Mouse (Mus musculus): ENCODE results near the gene Hoxa1. TPM values are rescaled to one million over a fixed set of nuclear protein-coding genes. Genes with fewer than 3 reads are reported as not detected.
A peak's percentile ranks its signal among the peaks of the same experiment; 100 is the strongest.

Hoxa1 gene
- polyA plus RNA-seq, 1 experiment from 2014 or later = 3.0 TPM

GRCm38 (mm10) chr6:52177806-52178205 lies 19.7 kb upstream of the Hoxa1 start:
- WGBS = 10% methylated on average over 9 of the region's 9 CpGs
- H3K4me2 ChIP-seq (replicated peaks; ENCODE audit: low read depth, low read length) = peak overlapping the region; percentile 61
- peak overlapping the region; percentile 98 for H3K27ac ChIP-seq (ENCODE audit: low read length)
- peaks cover 24% of the 10 kb centered on the region for H3K4me1 ChIP-seq (ENCODE audit: control insufficient read depth, insufficient read depth, low read length)
- no peaks in the 10 kb centered on the region for H3K27me3 ChIP-seq (ENCODE audit: control insufficient read depth, insufficient read depth, low read length)
- no peaks in the 10 kb centered on the region for H3K36me3 ChIP-seq (ENCODE audit: control insufficient read depth, insufficient read depth, low read length)
- peak overlapping the region; percentile 63 for H3K4me3 ChIP-seq (ENCODE audit: low read depth, low read length)
- peak overlapping the region; percentile 79 for H3K9ac ChIP-seq (replicated peaks; ENCODE audit: low read depth, low read length)
- ATAC-seq (ENCODE audit: insufficient number of reproducible peaks, insufficient read depth, low FRiP score, low read depth) = no peak
- no peaks in the 10 kb centered on the region for H3K9me3 ChIP-seq (ENCODE audit: control insufficient read depth, low read depth, low read length)

GRCm38 (mm10) chr6:52177061-52177735 lies 19.1 kb upstream of the Hoxa1 start, which contains the start of gene 5730596B20Rik:
Gene 5730596B20Rik, plus strand, starts transcription at chr6:52177498.
- no peak for ATAC-seq (ENCODE audit: insufficient number of reproducible peaks, insufficient read depth, low FRiP score, low read depth)

GRCm38 (mm10) chr6:52176391-52176790 lies 18.3 kb upstream of the Hoxa1 start:
- Histone ChIP-seq H3K9me3 (ENCODE audit: control insufficient read depth, low read depth, low read length) (no peaks in the 10 kb centered on the region), H3K4me3 (ENCODE audit: low read depth, low read length) (peak overlapping the region; percentile 63), H3K27ac (ENCODE audit: low read length) (peak overlapping the region; percentile 98), H3K4me2 (replicated peaks; ENCODE audit: low read depth, low read length) (peak overlapping the region; percentile 61), H3K4me1 (ENCODE audit: control insufficient read depth, insufficient read depth, low read length) (peaks cover 19% of the 10 kb centered on the region), H3K36me3 (ENCODE audit: control insufficient read depth, insufficient read depth, low read length) (no peaks in the 10 kb centered on the region), H3K9ac (replicated peaks; ENCODE audit: low read depth, low read length) (peak overlapping the region; percentile 79), H3K27me3 (ENCODE audit: control insufficient read depth, insufficient read depth, low read length) (no peaks in the 10 kb centered on the region)
- ATAC-seq (ENCODE audit: insufficient number of reproducible peaks, insufficient read depth, low FRiP score, low read depth) = no peak
- under 1% methylated on average over 6 of the region's 6 CpGs for WGBS

More at GRCm38 (mm10) chr6:52177061-52177735, 19.1 kb upstream of the Hoxa1 start, which contains the start of gene 5730596B20Rik:
- H3K9me3 ChIP-seq (ENCODE audit: control insufficient read depth, low read depth, low read length) = no peaks in the 10 kb centered on the region
- 2% methylated on average over 36 of the region's 36 CpGs for WGBS
- peak within 1 kb of the TSS; percentile 61 for H3K4me2 ChIP-seq (replicated peaks; ENCODE audit: low read depth, low read length)
- peak within 1 kb of the TSS; percentile 98 for H3K27ac ChIP-seq (ENCODE audit: low read length)
- peak within 1 kb of the TSS; percentile 63 for H3K4me3 ChIP-seq (ENCODE audit: low read depth, low read length)
- peak within 1 kb of the TSS; percentile 79 for H3K9ac ChIP-seq (replicated peaks; ENCODE audit: low read depth, low read length)
- no peaks in the 10 kb centered on the region for H3K36me3 ChIP-seq (ENCODE audit: control insufficient read depth, insufficient read depth, low read length)
- no peaks in the 10 kb centered on the region for H3K27me3 ChIP-seq (ENCODE audit: control insufficient read depth, insufficient read depth, low read length)
- peaks cover 21% of the 10 kb centered on the region for H3K4me1 ChIP-seq (ENCODE audit: control insufficient read depth, insufficient read depth, low read length)

GRCm38 (mm10) chr6:52175864-52176263 lies 17.7 kb upstream of the Hoxa1 start:
- Histone ChIP-seq H3K27me3 (ENCODE audit: control insufficient read depth, insufficient read depth, low read length) (no peaks in the 10 kb centered on the region), H3K4me2 (replicated peaks; ENCODE audit: low read depth, low read length) (peak overlapping the region; percentile 61), H3K36me3 (ENCODE audit: control insufficient read depth, insufficient read depth, low read length) (peaks cover 2% of the 10 kb centered on the region), H3K27ac (ENCODE audit: low read length) (peak overlapping the region; percentile 98), H3K4me3 (ENCODE audit: low read depth, low read length) (peak overlapping the region; percentile 63), H3K4me1 (ENCODE audit: control insufficient read depth, insufficient read depth, low read length) (peaks cover 19% of the 10 kb centered on the region), H3K9me3 (ENCODE audit: control insufficient read depth, low read depth, low read length) (no peaks in the 10 kb centered on the region), H3K9ac (replicated peaks; ENCODE audit: low read depth, low read length) (peak overlapping the region; percentile 79)
- WGBS = 1% methylated on average over 13 of the region's 35 CpGs
- peak; percentile 30; the same call in 1 of the 2 replicates for ATAC-seq (ENCODE audit: insufficient number of reproducible peaks, insufficient read depth, low FRiP score, low read depth)

GRCm38 (mm10) chr6:52174968-52175751 lies 17.0 kb upstream of the Hoxa1 start:
- H3K27me3 ChIP-seq (ENCODE audit: control insufficient read depth, insufficient read depth, low read length) = no peaks in the 10 kb centered on the region
- no peaks in the 10 kb centered on the region for H3K9me3 ChIP-seq (ENCODE audit: control insufficient read depth, low read depth, low read length)
- peaks cover 20% of the 10 kb centered on the region for H3K4me1 ChIP-seq (ENCODE audit: control insufficient read depth, insufficient read depth, low read length)
- peak overlapping the region; percentile 61 for H3K4me2 ChIP-seq (replicated peaks; ENCODE audit: low read depth, low read length)
- under 1% methylated on average over 41 of the region's 41 CpGs for WGBS
- peaks cover 9% of the 10 kb centered on the region for H3K36me3 ChIP-seq (ENCODE audit: control insufficient read depth, insufficient read depth, low read length)
- peak overlapping the region; percentile 63 for H3K4me3 ChIP-seq (ENCODE audit: low read depth, low read length)
- ATAC-seq (ENCODE audit: insufficient number of reproducible peaks, insufficient read depth, low FRiP score, low read depth) = peak; percentile 55; the same call in 1 of the 2 replicates
- peak overlapping the region; percentile 98 for H3K27ac ChIP-seq (ENCODE audit: low read length)
- H3K9ac ChIP-seq (replicated peaks; ENCODE audit: low read depth, low read length) = peak overlapping the region; percentile 79

- peak overlapping the region; percentile 79 for H3K9ac ChIP-seq (replicated peaks; ENCODE audit: low read depth, low read length)
- peak overlapping the region; percentile 98 for H3K27ac ChIP-seq (ENCODE audit: low read length)
- peak overlapping the region; percentile 61 for H3K4me2 ChIP-seq (replicated peaks; ENCODE audit: low read depth, low read length)
- H3K27me3 ChIP-seq (ENCODE audit: control insufficient read depth, insufficient read depth, low read length) = no peaks in the 10 kb centered on the region
- H3K4me1 ChIP-seq (ENCODE audit: control insufficient read depth, insufficient read depth, low read length) = peaks cover 28% of the 10 kb centered on the region
- ATAC-seq (ENCODE audit: insufficient number of reproducible peaks, insufficient read depth, low FRiP score, low read depth) = no peak
- H3K36me3 ChIP-seq (ENCODE audit: control insufficient read depth, insufficient read depth, low read length) = peaks cover 15% of the 10 kb centered on the region
- H3K9me3 ChIP-seq (ENCODE audit: control insufficient read depth, low read depth, low read length) = no peaks in the 10 kb centered on the region
- 2% methylated on average over 4 of the region's 4 CpGs for WGBS
- peak overlapping the region; percentile 63 for H3K4me3 ChIP-seq (ENCODE audit: low read depth, low read length)
These were observed 15.5 kb upstream of the Hoxa1 start for GRCm38 (mm10) chr6:52173648-52174047.

- peak overlapping the region; percentile 61 for H3K4me2 ChIP-seq (replicated peaks; ENCODE audit: low read depth, low read length)
- peak overlapping the region; percentile 67 for H3K9ac ChIP-seq (replicated peaks; ENCODE audit: low read depth, low read length)
- ATAC-seq (ENCODE audit: insufficient number of reproducible peaks, insufficient read depth, low FRiP score, low read depth) = peak; percentile 80
- H3K4me3 ChIP-seq (ENCODE audit: low read depth, low read length) = peak overlapping the region; percentile 63
- peak overlapping the region; percentile 98 for H3K27ac ChIP-seq (ENCODE audit: low read length)
- under 1% methylated on average over 35 of the region's 35 CpGs for WGBS
- peaks cover 15% of the 10 kb centered on the region for H3K36me3 ChIP-seq (ENCODE audit: control insufficient read depth, insufficient read depth, low read length)
- H3K4me1 ChIP-seq (ENCODE audit: control insufficient read depth, insufficient read depth, low read length) = peaks cover 31% of the 10 kb centered on the region
- no peaks in the 10 kb centered on the region for H3K9me3 ChIP-seq (ENCODE audit: control insufficient read depth, low read depth, low read length)
- H3K27me3 ChIP-seq (ENCODE audit: control insufficient read depth, insufficient read depth, low read length) = no peaks in the 10 kb centered on the region
These were observed 14.4 kb upstream of the Hoxa1 start for GRCm38 (mm10) chr6:52172501-52172900.

- WGBS = 8% methylated on average over 7 of the region's 7 CpGs
- Histone ChIP-seq H3K4me1 (ENCODE audit: control insufficient read depth, insufficient read depth, low read length) (peaks cover 31% of the 10 kb centered on the region), H3K9me3 (ENCODE audit: control insufficient read depth, low read depth, low read length) (no peaks in the 10 kb centered on the region), H3K4me3 (ENCODE audit: low read depth, low read length) (peak overlapping the region; percentile 63), H3K27ac (ENCODE audit: low read length) (peak overlapping the region; percentile 98), H3K9ac (replicated peaks; ENCODE audit: low read depth, low read length) (peak overlapping the region; percentile 67), H3K4me2 (replicated peaks; ENCODE audit: low read depth, low read length) (peak overlapping the region; percentile 61), H3K27me3 (ENCODE audit: control insufficient read depth, insufficient read depth, low read length) (no peaks in the 10 kb centered on the region), H3K36me3 (ENCODE audit: control insufficient read depth, insufficient read depth, low read length) (peaks cover 15% of the 10 kb centered on the region)
- ATAC-seq (ENCODE audit: insufficient number of reproducible peaks, insufficient read depth, low FRiP score, low read depth) = peak; percentile 4; the same call in 1 of the 2 replicates
These were observed 13.8 kb upstream of the Hoxa1 start for GRCm38 (mm10) chr6:52171938-52172337.

Measured in stomach, embryonic 14.5 days (tissue).